9 mouse cellular contexts compared by ENCODE assay signal in the genomic region with DNA sequence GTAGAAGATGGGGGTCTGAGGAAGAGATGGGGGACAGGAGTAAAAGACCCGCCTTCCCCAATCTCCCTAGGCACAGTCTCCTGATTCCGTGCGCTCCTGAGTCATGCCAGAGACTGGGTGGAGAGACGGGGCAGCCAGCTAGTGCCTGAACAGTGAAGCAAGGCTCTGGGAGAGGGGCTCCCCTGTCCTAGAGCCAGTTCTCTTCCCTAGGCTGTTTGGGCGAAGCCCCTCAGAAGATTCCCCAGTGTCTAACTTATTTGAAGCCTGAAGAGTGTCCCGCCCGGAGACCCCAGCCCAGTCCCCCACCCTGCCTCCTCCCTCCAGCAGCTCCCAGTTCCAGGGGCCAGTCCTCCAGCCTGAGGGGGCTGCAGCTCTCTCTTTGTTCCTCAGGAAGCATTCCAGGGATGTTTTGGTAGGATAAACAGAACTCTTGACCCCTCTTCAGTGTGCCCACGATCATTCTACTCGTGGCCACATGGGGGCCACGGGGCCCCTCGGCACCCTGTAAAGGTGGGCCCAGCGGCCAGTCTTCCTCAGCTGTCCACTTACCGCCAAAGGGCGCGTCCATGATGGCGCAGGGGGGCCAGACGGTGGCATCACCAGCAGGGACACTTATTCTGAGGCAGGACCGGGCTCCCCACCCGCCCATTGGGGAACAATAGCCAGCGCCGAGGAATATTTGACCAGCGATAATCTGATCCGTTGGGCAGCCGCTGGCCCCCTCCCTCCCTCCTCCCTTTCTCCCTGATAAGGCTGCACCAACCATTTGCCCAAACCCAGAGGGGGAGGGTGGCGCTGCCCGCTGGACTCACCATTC. TPM values are rescaled to one million over a fixed set of nuclear protein-coding genes. Genes with fewer than 3 reads are reported as not detected.
DNase-seq lines count a peak whose midpoint lies in the region; ATAC-seq and TF ChIP-seq lines count a peak whose summit lies in the region.
"Had no signal": no experiment of that assay in that cellular context is flagged by ENCODE, and none has a peak within 500 bp of the region (broad histone marks: within the 10 kb centered on the region; RNA-seq: fewer than 3 reads in every experiment).

No protein-coding gene starts in this region.

- peak overlapping the region; percentile 45; the same call in 1 of the 2 replicates for H3K27ac ChIP-seq in kidney, embryonic 16.5 days (ENCODE audit: low read length)
- H3K27ac ChIP-seq in embryonic facial prominence, embryonic 11.5 days (replicated peaks; ENCODE audit: low read depth, low read length), result no peak overlapping the region
- H3K27ac ChIP-seq in intestine, embryonic 15.5 days, result peak overlapping the region; percentile 62
- H3K27ac ChIP-seq in neural tube, embryonic 12.5 days, result no peak overlapping the region
- H3K27ac ChIP-seq in layer of hippocampus, adult 2 months, result no peak overlapping the region

- no peak for DNase-seq in kidney, postnatal 36 days
- peak; percentile 55 for DNase-seq in embryonic facial prominence, embryonic 11.5 days (ENCODE audit: low spot score)
- no peak for DNase-seq in adrenal gland, postnatal 14 days
- no peak for DNase-seq in layer of hippocampus, adult 18-20 months (ENCODE audit: low spot score in 2 of 2)
- no peak for DNase-seq in layer of hippocampus, adult 2 months (ENCODE audit: low spot score in 2 of 2)

- 0 out of 2 replicates have a peak overlapping the region, but pooled peaks have one; percentile 8 for H3K4me3 ChIP-seq in kidney, embryonic 16.5 days (ENCODE audit: low read length)
- H3K4me3 ChIP-seq in embryonic facial prominence, embryonic 11.5 days (ENCODE audit: low read depth, low read length), result no peak overlapping the region
- H3K4me3 ChIP-seq in intestine, embryonic 15.5 days (replicated peaks), result no peak overlapping the region
- no peak overlapping the region for H3K4me3 ChIP-seq in neural tube, embryonic 12.5 days
- no peak overlapping the region for H3K4me3 ChIP-seq in layer of hippocampus, adult 2 months
- H3K4me3 ChIP-seq: myocyte had no signal

- peak; percentile 43 for ATAC-seq in kidney, embryonic 16.5 days (ENCODE audit: low FRiP score, low TSS enrichment)
- ATAC-seq in embryonic facial prominence, embryonic 11.5 days (replicated peaks; ENCODE audit: insufficient number of reproducible peaks, low FRiP score, low TSS enrichment, low read depth), result peak; percentile 44; the same call in 1 of the 2 replicates
- peak; percentile 20 for ATAC-seq in intestine, embryonic 15.5 days
- ATAC-seq in neural tube, embryonic 12.5 days (ENCODE audit: low FRiP score, low read depth), result no peak

- H3K27me3 ChIP-seq in kidney, embryonic 16.5 days (ENCODE audit: insufficient read depth, low read length), result no peaks in the 10 kb centered on the region
- no peaks in the 10 kb centered on the region for H3K27me3 ChIP-seq in embryonic facial prominence, embryonic 11.5 days (ENCODE audit: control insufficient read depth, insufficient read depth, low read length)
- H3K27me3 ChIP-seq in intestine, embryonic 15.5 days (replicated peaks), result no peaks in the 10 kb centered on the region
- H3K27me3 ChIP-seq in neural tube, embryonic 12.5 days (replicated peaks), result no peaks in the 10 kb centered on the region; the same call in 1 of the 2 replicates

- H3K36me3 ChIP-seq in kidney, embryonic 16.5 days (ENCODE audit: insufficient read depth, low read length), result no peaks in the 10 kb centered on the region
- no peaks in the 10 kb centered on the region for H3K36me3 ChIP-seq in embryonic facial prominence, embryonic 11.5 days (replicated peaks; ENCODE audit: control insufficient read depth, insufficient read depth, low read depth, low read length)
- H3K36me3 ChIP-seq in intestine, embryonic 15.5 days, result peaks cover 4% of the 10 kb centered on the region; the same call in 1 of the 2 replicates
- H3K36me3 ChIP-seq in neural tube, embryonic 12.5 days, result no peaks in the 10 kb centered on the region

- WGBS in kidney, embryonic 16.5 days, result 21% methylated on average over 26 of the region's 26 CpGs
- WGBS in embryonic facial prominence, embryonic 11.5 days, result 23% methylated on average over 26 of the region's 26 CpGs
- 15% methylated on average over 25 of the region's 26 CpGs for WGBS in intestine, embryonic 15.5 days
- 33% methylated on average over 26 of the region's 26 CpGs for WGBS in neural tube, embryonic 12.5 days

- TF ChIP-seq CTCF in layer of hippocampus, adult 2 months (conservative IDR thresholded peaks at IDR 0.05), result no peak

- peak overlapping the region; percentile 38 for H3K4me2 ChIP-seq in kidney, embryonic 16.5 days (replicated peaks; ENCODE audit: low read depth, low read length)
- peak overlapping the region; percentile 11; the same call in 1 of the 2 replicates for H3K4me2 ChIP-seq in embryonic facial prominence, embryonic 11.5 days (ENCODE audit: low read depth, low read length)
- H3K4me2 ChIP-seq in intestine, embryonic 15.5 days (replicated peaks), result peak overlapping the region; percentile 48
- peak overlapping the region; percentile 35; the same call in 1 of the 2 replicates for H3K4me2 ChIP-seq in neural tube, embryonic 12.5 days (replicated peaks)

- H3K4me1 ChIP-seq in kidney, embryonic 16.5 days (ENCODE audit: insufficient read depth, low read length), result peaks cover 28% of the 10 kb centered on the region
- H3K4me1 ChIP-seq in embryonic facial prominence, embryonic 11.5 days (ENCODE audit: control insufficient read depth, insufficient read depth, low read length), result peaks cover 5% of the 10 kb centered on the region; the same call in 1 of the 2 replicates
- peaks cover 39% of the 10 kb centered on the region for H3K4me1 ChIP-seq in intestine, embryonic 15.5 days (replicated peaks)
- peaks cover 17% of the 10 kb centered on the region for H3K4me1 ChIP-seq in neural tube, embryonic 12.5 days

- H3K9ac ChIP-seq in kidney, embryonic 16.5 days (replicated peaks; ENCODE audit: low read length), result peak overlapping the region; percentile 46
- H3K9ac ChIP-seq in embryonic facial prominence, embryonic 11.5 days (replicated peaks; ENCODE audit: low read length), result peak overlapping the region; percentile 50
- H3K9ac ChIP-seq in intestine, embryonic 15.5 days, result peak overlapping the region; percentile 2; the same call in 1 of the 2 replicates
- no peak overlapping the region for H3K9ac ChIP-seq in neural tube, embryonic 12.5 days

- H3K9me3 ChIP-seq in kidney, embryonic 16.5 days (ENCODE audit: low read length), result no peaks in the 10 kb centered on the region
- H3K9me3 ChIP-seq in embryonic facial prominence, embryonic 11.5 days (replicated peaks; ENCODE audit: control insufficient read depth, low read length), result no peaks in the 10 kb centered on the region
- no peaks in the 10 kb centered on the region for H3K9me3 ChIP-seq in intestine, embryonic 15.5 days
- H3K9me3 ChIP-seq in neural tube, embryonic 12.5 days, result no peaks in the 10 kb centered on the region

RNA-seq across cellular contexts. Expression of gene Myrf, which starts 15.7 kb away (rescaled TPM):
- 3.9 and 4.2 TPM in 2 replicates for polyA plus RNA-seq in kidney, embryonic 16.5 days (2015; fragmentation: Nextera tagmentation; extraction: Ambion mirVana)
- polyA plus RNA-seq in embryonic facial prominence, embryonic 11.5 days (2014; fragmentation: Nextera tagmentation; extraction: Ambion mirVana), result 2.4 and 2.6 TPM in 2 replicates
- 12.0 and 14.4 TPM in 2 replicates for polyA plus RNA-seq in intestine, embryonic 15.5 days (2015; fragmentation: Nextera tagmentation; extraction: Ambion mirVana)
- 1.0 and 1.4 TPM in 2 replicates for polyA plus RNA-seq in neural tube, embryonic 12.5 days (2016; fragmentation: Nextera tagmentation; extraction: Ambion mirVana)
- total RNA-seq in adrenal gland, postnatal 14 days (2021), result 2.6 and 4.7 TPM in 2 replicates
- total RNA-seq in layer of hippocampus, adult 18-20 months (2021), result 10 to 100 TPM; 31.9 to 33.9 TPM
- total RNA-seq in layer of hippocampus, adult 2 months (2021), result 10 to 100 TPM; 27.0 to 27.8 TPM

RNA-seq across cellular contexts. Expression of gene Fen1, which starts 20.9 kb away (rescaled TPM):
- polyA plus RNA-seq in kidney, embryonic 16.5 days (2015; fragmentation: Nextera tagmentation; extraction: Ambion mirVana), result 103 and 107 TPM in 2 replicates
- polyA plus RNA-seq in embryonic facial prominence, embryonic 11.5 days (2014; fragmentation: Nextera tagmentation; extraction: Ambion mirVana), result 130 and 134 TPM in 2 replicates
- polyA plus RNA-seq in intestine, embryonic 15.5 days (2015; fragmentation: Nextera tagmentation; extraction: Ambion mirVana), result 92.2 and 97.4 TPM in 2 replicates
- polyA plus RNA-seq in neural tube, embryonic 12.5 days (2016; fragmentation: Nextera tagmentation; extraction: Ambion mirVana), result 69.6 and 73.6 TPM in 2 replicates
- 20.6 and 21.7 TPM in 2 replicates for total RNA-seq in adrenal gland, postnatal 14 days (2021)
- total RNA-seq in layer of hippocampus, adult 18-20 months (2021), result 10 to 100 TPM in 1 of 2 experiments, 1 to 10 TPM in 1; 9.5 to 10.7 TPM
- total RNA-seq in layer of hippocampus, adult 2 months (2021), result 10 to 100 TPM in 1 of 2 experiments, 1 to 10 TPM in 1; 9.6 to 12.2 TPM

RNA-seq across cellular contexts. Expression of gene Tmem258, which starts 21.0 kb away (rescaled TPM):
- polyA plus RNA-seq in kidney, embryonic 16.5 days (2015; fragmentation: Nextera tagmentation; extraction: Ambion mirVana), result 430 and 433 TPM in 2 replicates
- polyA plus RNA-seq in embryonic facial prominence, embryonic 11.5 days (2014; fragmentation: Nextera tagmentation; extraction: Ambion mirVana), result 344 and 377 TPM in 2 replicates
- polyA plus RNA-seq in intestine, embryonic 15.5 days (2015; fragmentation: Nextera tagmentation; extraction: Ambion mirVana), result 470 and 520 TPM in 2 replicates
- polyA plus RNA-seq in neural tube, embryonic 12.5 days (2016; fragmentation: Nextera tagmentation; extraction: Ambion mirVana), result 342 and 348 TPM in 2 replicates
- total RNA-seq in adrenal gland, postnatal 14 days (2021), result 161 and 170 TPM in 2 replicates
- total RNA-seq in layer of hippocampus, adult 18-20 months (2021), result 10 to 100 TPM; 81.9 to 84.8 TPM
- total RNA-seq in layer of hippocampus, adult 2 months (2021), result 10 to 100 TPM; 74.0 to 79.7 TPM

RNA-seq across cellular contexts. Expression of gene Fads1, which starts 42.2 kb away (rescaled TPM):
- 95.4 and 100 TPM in 2 replicates for polyA plus RNA-seq in kidney, embryonic 16.5 days (2015; fragmentation: Nextera tagmentation; extraction: Ambion mirVana)
- polyA plus RNA-seq in embryonic facial prominence, embryonic 11.5 days (2014; fragmentation: Nextera tagmentation; extraction: Ambion mirVana), result 125 and 130 TPM in 2 replicates
- 145 and 146 TPM in 2 replicates for polyA plus RNA-seq in intestine, embryonic 15.5 days (2015; fragmentation: Nextera tagmentation; extraction: Ambion mirVana)
- polyA plus RNA-seq in neural tube, embryonic 12.5 days (2016; fragmentation: Nextera tagmentation; extraction: Ambion mirVana), result 162 and 167 TPM in 2 replicates
- 324 and 362 TPM in 2 replicates for total RNA-seq in adrenal gland, postnatal 14 days (2021)
- 100 to 1,000 TPM; 187 to 200 TPM for total RNA-seq in layer of hippocampus, adult 18-20 months (2021)
- 100 to 1,000 TPM; 191 to 198 TPM for total RNA-seq in layer of hippocampus, adult 2 months (2021)

Comparison
In these comparisons a context has a peak if more than half of its experiments do, and no peak if none do; other contexts are left out.
1. H3K27ac ChIP-seq: peak in kidney, embryonic 16.5 days (single experiment) and intestine, embryonic 15.5 days (single experiment); none in embryonic facial prominence, embryonic 11.5 days (single experiment), neural tube, embryonic 12.5 days (single experiment) and layer of hippocampus, adult 2 months (single experiment).
2. Peak in every context shown above with its lines, with median percentiles within 50 percentile points of each other: H3K4me2 ChIP-seq.